Mouse (Mus musculus) testis, adult 2 months (tissue): ENCODE results near the gene Olfr1042.

Source experiments
- CTCF ChIP-seq: fragments of 200-500 bp; IDR thresholded peaks from 2 replicates; pipeline ENCODE4 v1.5.1; 2012; ENCODE audit warnings: low read depth, mild to moderate bottlenecking, inconsistent platforms, low read length, moderate library complexity; ENCODE audit not compliant: control insufficient read depth, insufficient read depth, insufficient replicate concordance
- POLR2A ChIP-seq: fragments of 200-500 bp; IDR thresholded peaks from 2 replicates; pipeline ENCODE4 v1.6.1; 2012; ENCODE audit warnings: low read depth, mild to moderate bottlenecking, inconsistent platforms, low read length, moderate library complexity; ENCODE audit not compliant: control insufficient read depth

DNA sequence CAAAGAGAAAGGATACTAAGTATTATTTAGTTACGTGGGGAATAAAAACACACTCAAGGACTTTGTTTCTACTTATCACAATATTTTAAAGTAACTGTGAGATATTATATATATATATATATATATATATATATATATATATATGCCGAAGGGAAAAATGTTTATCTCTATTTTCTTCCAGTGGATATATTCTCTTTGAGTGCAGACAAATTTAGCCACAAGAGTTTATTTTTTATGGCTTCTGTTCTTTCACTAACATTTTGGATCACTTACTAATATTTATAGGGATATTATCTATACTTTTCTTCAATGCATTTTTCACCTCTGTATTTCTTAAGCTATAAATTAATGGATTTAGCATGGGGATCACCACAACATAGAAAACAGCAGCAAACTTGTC, at the start of gene Olfr1042:
- TF ChIP-seq CTCF = no peak
- TF ChIP-seq POLR2A = no peak
